Mouse (Mus musculus): ENCODE measurements around the gene 2700081O15Rik. TPM values are rescaled to one million over a fixed set of nuclear protein-coding genes. Genes with fewer than 3 reads are reported as not detected.

The 2700081O15Rik gene
- polyA plus RNA-seq, 1 experiment from 2014 or later: 4.8 TPM

DNA sequence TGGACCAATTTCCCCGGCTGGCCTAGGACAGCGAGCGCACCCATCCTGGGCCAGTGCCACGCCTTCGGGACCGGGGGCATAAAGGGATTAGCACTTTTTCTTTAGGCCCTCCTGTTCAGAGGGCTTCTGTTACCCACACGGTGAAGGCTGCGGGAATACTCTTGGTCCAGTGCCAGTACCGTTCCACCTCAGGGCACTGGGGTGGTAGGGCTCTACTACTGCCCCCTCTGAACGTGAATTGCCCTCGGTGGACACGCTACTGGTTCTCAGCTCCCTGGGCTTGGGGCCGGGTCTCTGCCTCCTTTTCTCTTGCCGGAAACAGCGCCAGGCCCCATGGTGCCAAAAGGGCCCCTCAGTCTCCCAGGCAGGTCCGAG lies 6.2 kb downstream of the 2700081O15Rik start:
- Histone ChIP-seq H3K9me3 (ENCODE audit: control insufficient read depth, low read length) (no peaks in the 10 kb centered on the region), H3K4me3 (ENCODE audit: low read depth, low read length) (peak overlapping the region; percentile 7; the same call in 1 of the 2 replicates), H3K36me3 (ENCODE audit: control insufficient read depth, insufficient read depth, low read length) (peaks cover 47% of the 10 kb centered on the region), H3K9ac (ENCODE audit: low read depth, low read length) (no peak overlapping the region), H3K4me2 (peak overlapping the region; percentile 49; the same call in 1 of the 2 replicates), H3K27ac (ENCODE audit: low read depth, low read length) (no peak overlapping the region), H3K4me1 (replicated peaks; ENCODE audit: control insufficient read depth, insufficient read depth, low read length) (peaks cover 47% of the 10 kb centered on the region), H3K27me3 (replicated peaks; ENCODE audit: control insufficient read depth, insufficient read depth, low read length) (no peaks in the 10 kb centered on the region; the same call in 1 of the 2 replicates)
- WGBS: 59% methylated on average over 16 of the region's 16 CpGs
- DNase-seq (ENCODE audit: low spot score) (no peak), ATAC-seq (replicated peaks; ENCODE audit: low FRiP score) (no peak)

GRCm38 (mm10) chr19:7424131-7424530 lies 6.7 kb downstream of the 2700081O15Rik start:
- WGBS: 84% methylated on average over 7 of the region's 7 CpGs
- Histone ChIP-seq H3K27ac (ENCODE audit: low read depth, low read length) (no peak overlapping the region), H3K27me3 (replicated peaks; ENCODE audit: control insufficient read depth, insufficient read depth, low read length) (no peaks in the 10 kb centered on the region; the same call in 1 of the 2 replicates), H3K4me2 (no peak overlapping the region), H3K36me3 (ENCODE audit: control insufficient read depth, insufficient read depth, low read length) (peaks cover 47% of the 10 kb centered on the region), H3K4me3 (ENCODE audit: low read depth, low read length) (no peak overlapping the region), H3K9me3 (ENCODE audit: control insufficient read depth, low read length) (no peaks in the 10 kb centered on the region), H3K9ac (ENCODE audit: low read depth, low read length) (no peak overlapping the region), H3K4me1 (replicated peaks; ENCODE audit: control insufficient read depth, insufficient read depth, low read length) (peaks cover 44% of the 10 kb centered on the region)
- DNase-seq (ENCODE audit: low spot score) (no peak), ATAC-seq (replicated peaks; ENCODE audit: low FRiP score) (no peak)

- no peak overlapping the region for H3K4me3 ChIP-seq (ENCODE audit: low read depth, low read length)
- H3K9ac ChIP-seq (ENCODE audit: low read depth, low read length): no peak overlapping the region
- H3K9me3 ChIP-seq (ENCODE audit: control insufficient read depth, low read length): no peaks in the 10 kb centered on the region
- no peak overlapping the region for H3K4me2 ChIP-seq
- H3K36me3 ChIP-seq (ENCODE audit: control insufficient read depth, insufficient read depth, low read length): peaks cover 45% of the 10 kb centered on the region
- no peak overlapping the region for H3K27ac ChIP-seq (ENCODE audit: low read depth, low read length)
- ATAC-seq (replicated peaks; ENCODE audit: low FRiP score) (no peak), DNase-seq (ENCODE audit: low spot score) (no peak)
- 73% methylated on average over 8 of the region's 8 CpGs for WGBS
- H3K4me1 ChIP-seq (replicated peaks; ENCODE audit: control insufficient read depth, insufficient read depth, low read length): peaks cover 38% of the 10 kb centered on the region
- H3K27me3 ChIP-seq (replicated peaks; ENCODE audit: control insufficient read depth, insufficient read depth, low read length): no peaks in the 10 kb centered on the region; the same call in 1 of the 2 replicates
Measured at GRCm38 (mm10) chr19:7424590-7425397, 7.4 kb downstream of the 2700081O15Rik start.

DNA sequence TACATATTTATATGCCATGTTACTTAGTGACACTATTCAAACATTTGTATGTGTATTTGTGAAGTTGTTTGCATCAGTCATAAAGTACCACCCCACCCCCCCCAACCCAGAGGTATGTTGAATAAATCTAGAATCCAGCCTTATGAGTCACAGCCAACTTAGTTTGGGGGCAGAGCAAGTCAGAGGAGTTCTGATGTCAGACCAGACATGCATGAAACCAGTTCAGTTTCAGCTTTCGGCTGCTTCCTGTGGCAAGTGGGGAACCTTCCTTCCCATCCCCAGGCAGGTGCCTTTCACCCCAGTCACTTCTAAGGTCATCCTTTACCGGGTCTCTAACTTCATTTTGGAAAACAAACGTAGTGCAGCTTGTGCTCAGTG lies 8.0 kb downstream of the 2700081O15Rik start:
- no peak overlapping the region for H3K9ac ChIP-seq (ENCODE audit: low read depth, low read length)
- peaks cover 43% of the 10 kb centered on the region for H3K36me3 ChIP-seq (ENCODE audit: control insufficient read depth, insufficient read depth, low read length)
- no peak overlapping the region for H3K27ac ChIP-seq (ENCODE audit: low read depth, low read length)
- H3K4me2 ChIP-seq: no peak overlapping the region
- H3K27me3 ChIP-seq (replicated peaks; ENCODE audit: control insufficient read depth, insufficient read depth, low read length): no peaks in the 10 kb centered on the region; the same call in 1 of the 2 replicates
- 73% methylated on average over 3 of the region's 3 CpGs for WGBS
- ATAC-seq (replicated peaks; ENCODE audit: low FRiP score) (no peak), DNase-seq (ENCODE audit: low spot score) (no peak)
- no peak overlapping the region for H3K4me3 ChIP-seq (ENCODE audit: low read depth, low read length)
- peaks cover 32% of the 10 kb centered on the region for H3K4me1 ChIP-seq (replicated peaks; ENCODE audit: control insufficient read depth, insufficient read depth, low read length)
- no peaks in the 10 kb centered on the region for H3K9me3 ChIP-seq (ENCODE audit: control insufficient read depth, low read length)

DNA sequence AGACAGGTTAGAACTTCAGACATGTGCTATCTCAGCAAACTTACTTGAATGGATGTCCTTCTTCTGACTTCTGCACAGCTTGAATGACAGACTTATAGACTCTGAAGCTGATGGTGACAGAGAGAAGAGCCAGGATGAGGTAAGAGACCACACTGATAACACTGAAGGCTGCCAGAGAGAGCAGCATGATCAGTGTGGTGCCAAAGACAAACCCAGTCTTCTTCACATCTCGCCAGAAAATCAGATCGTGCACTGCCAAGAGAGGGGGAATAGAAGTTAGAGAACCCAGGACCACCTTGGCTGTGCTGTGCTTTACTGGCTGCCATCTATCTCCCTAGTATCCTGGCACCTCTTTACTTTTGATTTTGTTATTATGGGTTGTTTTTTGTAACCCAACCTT lies 17.5 kb downstream of the 2700081O15Rik start:
- H3K4me3 ChIP-seq (ENCODE audit: low read depth, low read length): no peak overlapping the region
- peaks cover 30% of the 10 kb centered on the region for H3K36me3 ChIP-seq (ENCODE audit: control insufficient read depth, insufficient read depth, low read length)
- H3K27ac ChIP-seq (ENCODE audit: low read depth, low read length): no peak overlapping the region
- WGBS: 89% methylated on average over 2 of the region's 2 CpGs
- H3K27me3 ChIP-seq (replicated peaks; ENCODE audit: control insufficient read depth, insufficient read depth, low read length): no peaks in the 10 kb centered on the region
- no peak overlapping the region for H3K9ac ChIP-seq (ENCODE audit: low read depth, low read length)
- H3K4me2 ChIP-seq: no peak overlapping the region
- no peaks in the 10 kb centered on the region for H3K9me3 ChIP-seq (ENCODE audit: control insufficient read depth, low read length)
- ATAC-seq (replicated peaks; ENCODE audit: low FRiP score): no peak
- no peaks in the 10 kb centered on the region for H3K4me1 ChIP-seq (replicated peaks; ENCODE audit: control insufficient read depth, insufficient read depth, low read length)
- DNase-seq (ENCODE audit: low spot score): no peak

GRCm38 (mm10) chr19:7436061-7436970 lies 18.9 kb downstream of the 2700081O15Rik start:
- Histone ChIP-seq H3K9ac (ENCODE audit: low read depth, low read length) (no peak overlapping the region), H3K27ac (ENCODE audit: low read depth, low read length) (no peak overlapping the region), H3K36me3 (ENCODE audit: control insufficient read depth, insufficient read depth, low read length) (peaks cover 21% of the 10 kb centered on the region), H3K4me1 (replicated peaks; ENCODE audit: control insufficient read depth, insufficient read depth, low read length) (0 out of 2 replicates have a peak, but pooled peaks cover under 1% of the 10 kb centered on the region), H3K4me3 (ENCODE audit: low read depth, low read length) (no peak overlapping the region), H3K27me3 (replicated peaks; ENCODE audit: control insufficient read depth, insufficient read depth, low read length) (no peaks in the 10 kb centered on the region), H3K9me3 (ENCODE audit: control insufficient read depth, low read length) (no peaks in the 10 kb centered on the region), H3K4me2 (no peak overlapping the region)
- WGBS: 79% methylated on average over 5 of the region's 5 CpGs
- DNase-seq (ENCODE audit: low spot score) (no peak), ATAC-seq (replicated peaks; ENCODE audit: low FRiP score) (no peak)

DNA sequence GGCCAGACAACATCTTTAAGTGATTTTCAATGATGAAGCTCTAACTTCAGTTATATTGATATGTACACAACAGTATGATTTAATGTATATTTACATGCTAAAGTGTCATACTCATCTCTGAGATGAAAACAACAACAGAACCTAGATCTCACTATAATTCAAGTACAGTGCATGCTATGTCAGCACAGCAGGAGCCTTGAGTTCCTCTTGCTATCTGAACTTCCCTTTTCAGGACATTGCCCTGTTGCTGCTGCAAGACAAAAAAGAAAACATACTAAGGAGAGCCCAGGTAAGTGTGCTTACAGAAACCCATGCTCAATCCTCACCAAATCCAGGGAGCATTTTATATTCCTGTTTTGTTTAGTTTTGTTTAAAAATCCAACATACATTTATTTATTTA lies 20.9 kb downstream of the 2700081O15Rik start:
- Histone ChIP-seq H3K36me3 (ENCODE audit: control insufficient read depth, insufficient read depth, low read length) (peaks cover 6% of the 10 kb centered on the region; the same call in 1 of the 2 replicates), H3K9ac (ENCODE audit: low read depth, low read length) (no peak overlapping the region), H3K4me1 (replicated peaks; ENCODE audit: control insufficient read depth, insufficient read depth, low read length) (0 out of 2 replicates have a peak, but pooled peaks cover 3% of the 10 kb centered on the region), H3K9me3 (ENCODE audit: control insufficient read depth, low read length) (no peaks in the 10 kb centered on the region), H3K4me3 (ENCODE audit: low read depth, low read length) (no peak overlapping the region), H3K4me2 (no peak overlapping the region), H3K27me3 (replicated peaks; ENCODE audit: control insufficient read depth, insufficient read depth, low read length) (no peaks in the 10 kb centered on the region), H3K27ac (ENCODE audit: low read depth, low read length) (no peak overlapping the region)
- DNase-seq (ENCODE audit: low spot score): no peak
- ATAC-seq (replicated peaks; ENCODE audit: low FRiP score): no peak

GRCm38 (mm10) chr19:7441493-7441892 lies 24.1 kb downstream of the 2700081O15Rik start:
- ATAC-seq (replicated peaks; ENCODE audit: low FRiP score): no peak

More at GRCm38 (mm10) chr19:7441493-7441892, 24.1 kb downstream of the 2700081O15Rik start:
- no peaks in the 10 kb centered on the region for H3K27me3 ChIP-seq (replicated peaks; ENCODE audit: control insufficient read depth, insufficient read depth, low read length)
- H3K4me3 ChIP-seq (ENCODE audit: low read depth, low read length): no peak overlapping the region
- peaks cover 5% of the 10 kb centered on the region; the same call in 1 of the 2 replicates for H3K36me3 ChIP-seq (ENCODE audit: control insufficient read depth, insufficient read depth, low read length)
- no peaks in the 10 kb centered on the region for H3K9me3 ChIP-seq (ENCODE audit: control insufficient read depth, low read length)
- H3K27ac ChIP-seq (ENCODE audit: low read depth, low read length): no peak overlapping the region
- DNase-seq (ENCODE audit: low spot score): no peak
- H3K9ac ChIP-seq (ENCODE audit: low read depth, low read length): no peak overlapping the region
- 0 out of 2 replicates have a peak, but pooled peaks cover 3% of the 10 kb centered on the region for H3K4me1 ChIP-seq (replicated peaks; ENCODE audit: control insufficient read depth, insufficient read depth, low read length)
- no peak overlapping the region for H3K4me2 ChIP-seq
- 65% methylated on average over 14 of the region's 14 CpGs for WGBS

Measured in liver, embryonic 11.5 days (tissue).